Mouse (Mus musculus) activated CD4-positive, CD25-positive, alpha-beta regulatory T cell (primary cell): ENCODE data around the gene Enoph1. TPM values are rescaled to one million over a fixed set of nuclear protein-coding genes. Genes with fewer than 3 reads are reported as not detected.

ENCODE experiments used
- polyA plus RNA-seq, 2 experiments: library from polyadenylated mRNA; unstranded; fragments of 100-300 nt; shearing (Covaris generic); gene quantifications; one replicate each; pipeline ENCODE4 v1.2.1; 2017

Enoph1 gene
- 10 to 100 TPM; 26.8 to 32.3 TPM for polyA plus RNA-seq

GRCm38 (mm10) chr5:100039602-100040142 is at the start of gene Enoph1, which contains the start of gene Hnrnpdl:
Enoph1 (plus strand) TSS chr5:100039985.
Hnrnpdl (minus strand) TSS chr5:100039664.

Other genes with a start within 250 kb of the Enoph1 start
- gene Vamp9, start 133.7 kb upstream of the Enoph1 start, polyA plus RNA-seq = not detected
- 100 to 1,000 TPM; 434 to 502 TPM for gene Hnrnpd, start 61.0 kb upstream of the Enoph1 start, polyA plus RNA-seq
- gene 4930524J08Rik, start 60.9 kb upstream of the Enoph1 start, polyA plus RNA-seq = under 1 TPM in 1 of 2 experiments, not detected in 1; 1.00 TPM
- 100 to 1,000 TPM; 119 to 167 TPM for gene Hnrnpdl, start 321 bp upstream of the Enoph1 start, polyA plus RNA-seq
- gene Tmem150c, start 119.8 kb downstream of the Enoph1 start, polyA plus RNA-seq = not detected